Mouse (Mus musculus): ENCODE data around the gene Kmt2c. TPM values are rescaled to one million over a fixed set of nuclear protein-coding genes. Genes with fewer than 3 reads are reported as not detected.
"Not testable (repeated sequence)": the region's sequence is repeated elsewhere in the genome, so short reads cannot be mapped to it uniquely, and the experiment has no call there.

The Kmt2c gene
- total RNA-seq, 4 experiments from 2014 or later = 48.3 to 91.2 (median 68.8) TPM

GRCm38 (mm10) chr5:25367126-25367525, 131.5 kb downstream of the Kmt2c start:
- no peak for DNase-seq

GRCm38 (mm10) chr5:25353509-25353908, 145.1 kb downstream of the Kmt2c start:
- DNase-seq = no peak

GRCm38 (mm10) chr5:25331322-25331721, 167.3 kb downstream of the Kmt2c start:
- no peak for DNase-seq

- DNase-seq = no peak
Measured at GRCm38 (mm10) chr5:25313881-25314280, 184.7 kb downstream of the Kmt2c start.

GRCm38 (mm10) chr5:25310226-25310625, 188.4 kb downstream of the Kmt2c start:
- no peak for DNase-seq

- no peak for DNase-seq
Measured at GRCm38 (mm10) chr5:25296830-25297229, 201.8 kb downstream of the Kmt2c start.

- DNase-seq = no peak
Measured at GRCm38 (mm10) chr5:25283988-25284387, 214.6 kb downstream of the Kmt2c start.

GRCm38 (mm10) chr5:25276365-25276764, 222.2 kb downstream of the Kmt2c start:
- no peak for DNase-seq

GRCm38 (mm10) chr5:25275629-25276028, 223.0 kb downstream of the Kmt2c start:
- DNase-seq = no peak

- DNase-seq = no peak
Measured at GRCm38 (mm10) chr5:25268258-25268888, 230.2 kb downstream of the Kmt2c start.

GRCm38 (mm10) chr5:25262266-25262665, 236.3 kb downstream of the Kmt2c start:
- DNase-seq = no peak

GRCm38 (mm10) chr5:25261452-25261851, 237.1 kb downstream of the Kmt2c start:
- no peak for DNase-seq

- DNase-seq = no peak
Measured at GRCm38 (mm10) chr5:25256686-25257085, 241.9 kb downstream of the Kmt2c start.

- DNase-seq = no peak
Measured at GRCm38 (mm10) chr5:25254491-25254890, 244.1 kb downstream of the Kmt2c start.

- DNase-seq = no peak
Measured at GRCm38 (mm10) chr5:25252825-25253544, 245.6 kb downstream of the Kmt2c start.

GRCm38 (mm10) chr5:25252423-25252822, 246.2 kb downstream of the Kmt2c start:
- DNase-seq = no peak

GRCm38 (mm10) chr5:25247036-25247435, 251.5 kb downstream of the Kmt2c start:
- no peak for DNase-seq

GRCm38 (mm10) chr5:25246473-25246865, 252.1 kb downstream of the Kmt2c start:
- DNase-seq = no peak

- no peak for DNase-seq
Measured at GRCm38 (mm10) chr5:25245806-25246472, 252.6 kb downstream of the Kmt2c start.

GRCm38 (mm10) chr5:25243101-25243500, 255.5 kb downstream of the Kmt2c start:
- DNase-seq = no peak

- not testable (repeated sequence) for DNase-seq
Measured at GRCm38 (mm10) chr5:25224377-25224776, 274.2 kb downstream of the Kmt2c start.

GRCm38 (mm10) chr5:25222752-25223702, 275.6 kb downstream of the Kmt2c start, which contains the start of gene E130116L18Rik:
E130116L18Rik (minus strand) TSS chr5:25223153.
- peak; percentile 80 for DNase-seq
